Mouse (Mus musculus): ENCODE measurements around the gene Olfr319. TPM values are rescaled to one million over a fixed set of nuclear protein-coding genes. Genes with fewer than 3 reads are reported as not detected.
"Not testable (repeated sequence)": the region's sequence is repeated elsewhere in the genome, so short reads cannot be mapped to it uniquely, and the experiment has no call there.

The Olfr319 gene
- polyA plus RNA-seq (2014; fragmentation: Nextera tagmentation; extraction: Ambion mirVana) = 0.10 TPM in 1 of 2 replicates, not detected in the other

- H3K27ac ChIP-seq (ENCODE audit: low read depth, low read length) = no peak within 1 kb of the TSS
- DNase-seq (ENCODE audit: low spot score) (no peak), ATAC-seq (no peak)
- no peaks in the 10 kb centered on the region for H3K9me3 ChIP-seq (replicated peaks; ENCODE audit: control insufficient read depth, low read length)
- no peaks in the 10 kb centered on the region for H3K27me3 ChIP-seq (replicated peaks; ENCODE audit: control insufficient read depth, insufficient read depth, low read length)
- no peaks in the 10 kb centered on the region for H3K4me1 ChIP-seq (ENCODE audit: control insufficient read depth, insufficient read depth, low read length)
- H3K9ac ChIP-seq (ENCODE audit: low read length) = no peak within 1 kb of the TSS
- H3K4me2 ChIP-seq (ENCODE audit: low read length) = no peak within 1 kb of the TSS
- no peaks in the 10 kb centered on the region for H3K36me3 ChIP-seq (ENCODE audit: control insufficient read depth, insufficient read depth, low read length)
- 85% methylated on average over 3 of the region's 3 CpGs for WGBS
- H3K4me3 ChIP-seq (ENCODE audit: low read depth, low read length) = no peak within 1 kb of the TSS
These were observed at the start of gene Olfr319 for GRCm38 (mm10) chr11:58698862-58699261. Gene Olfr319, plus strand, starts transcription at chr11:58699162.

DNA sequence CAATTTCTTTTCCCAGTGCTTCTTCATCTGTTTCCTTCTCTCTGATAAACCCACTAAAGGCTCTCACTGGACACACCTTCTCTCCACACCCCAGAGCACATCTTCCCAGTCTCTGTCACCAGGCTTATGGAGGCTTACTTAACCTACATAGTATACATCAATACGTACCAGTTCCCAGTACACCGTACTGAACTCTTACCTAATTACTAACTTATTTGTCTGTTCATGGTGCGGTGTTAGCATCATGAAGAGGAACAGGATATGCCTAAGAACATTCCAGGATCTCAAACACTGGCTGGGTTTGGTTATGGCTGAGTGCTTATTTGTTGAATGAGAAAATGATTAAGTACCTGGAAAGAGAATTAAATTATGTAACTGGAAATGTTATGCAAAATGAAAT lies 43.8 kb upstream of the Olfr319 start:
- DNase-seq (ENCODE audit: low spot score) (no peak), ATAC-seq (no peak)
- Histone ChIP-seq H3K36me3 (ENCODE audit: control insufficient read depth, insufficient read depth, low read length) (no peaks in the 10 kb centered on the region), H3K4me1 (ENCODE audit: control insufficient read depth, insufficient read depth, low read length) (no peaks in the 10 kb centered on the region), H3K27me3 (replicated peaks; ENCODE audit: control insufficient read depth, insufficient read depth, low read length) (no peaks in the 10 kb centered on the region), H3K27ac (ENCODE audit: low read depth, low read length) (no peak overlapping the region), H3K4me2 (ENCODE audit: low read length) (no peak overlapping the region), H3K9me3 (replicated peaks; ENCODE audit: control insufficient read depth, low read length) (no peaks in the 10 kb centered on the region), H3K4me3 (ENCODE audit: low read depth, low read length) (no peak overlapping the region), H3K9ac (ENCODE audit: low read length) (no peak overlapping the region)
- WGBS = 89% methylated on average over 3 of the region's 3 CpGs

DNA sequence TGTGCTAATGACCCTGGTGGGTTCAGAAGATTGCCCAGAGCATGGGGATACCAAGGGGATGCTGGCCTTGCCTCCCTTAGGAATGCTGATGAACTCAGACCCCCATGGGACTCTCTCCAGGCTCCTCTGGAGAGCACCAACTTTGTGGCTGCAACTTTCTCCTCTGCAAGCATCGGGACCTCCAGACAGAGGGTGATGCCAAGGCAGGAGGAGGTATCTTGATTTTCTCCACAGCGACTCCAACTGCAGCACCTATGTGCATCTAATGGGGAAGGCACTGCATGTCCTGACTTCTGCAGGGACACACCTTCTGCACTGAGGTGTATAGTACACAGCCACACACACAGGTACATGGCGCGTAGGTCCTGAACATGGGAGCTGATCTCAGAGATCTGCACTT lies 40.4 kb upstream of the Olfr319 start, which contains the start of gene Olfr322:
Gene Olfr322, plus strand, starts transcription at position 187 of the 400 bp plus-strand sequence.
- Histone ChIP-seq H3K9me3 (replicated peaks; ENCODE audit: control insufficient read depth, low read length) (no peaks in the 10 kb centered on the region), H3K9ac (ENCODE audit: low read length) (no peak within 1 kb of the TSS), H3K4me2 (ENCODE audit: low read length) (no peak within 1 kb of the TSS), H3K27ac (ENCODE audit: low read depth, low read length) (no peak within 1 kb of the TSS), H3K36me3 (ENCODE audit: control insufficient read depth, insufficient read depth, low read length) (no peaks in the 10 kb centered on the region), H3K4me1 (ENCODE audit: control insufficient read depth, insufficient read depth, low read length) (no peaks in the 10 kb centered on the region), H3K27me3 (replicated peaks; ENCODE audit: control insufficient read depth, insufficient read depth, low read length) (no peaks in the 10 kb centered on the region), H3K4me3 (ENCODE audit: low read depth, low read length) (no peak within 1 kb of the TSS)
- WGBS = 90% methylated on average over 4 of the region's 4 CpGs
- no peak for DNase-seq (ENCODE audit: low spot score)
- no peak for ATAC-seq

DNA sequence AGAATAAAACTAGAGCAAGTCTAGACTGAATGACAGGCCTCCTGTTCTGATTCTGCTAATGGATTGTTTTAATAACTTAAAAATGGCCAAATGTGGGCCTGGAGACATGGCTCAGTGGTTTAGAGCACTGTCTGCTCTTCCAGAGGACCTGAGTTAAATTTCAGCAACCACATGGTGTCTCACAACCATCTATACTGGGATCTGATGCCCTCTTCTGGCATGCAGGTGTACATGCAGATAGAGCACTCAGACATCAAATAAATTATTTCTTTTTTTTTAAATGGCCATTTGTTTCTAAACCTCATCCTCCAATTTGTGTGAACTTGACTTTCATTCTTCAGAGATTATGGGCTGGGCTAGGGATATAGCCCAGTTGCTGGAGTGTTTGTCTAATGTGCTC lies 29.7 kb upstream of the Olfr319 start:
- Histone ChIP-seq H3K27me3 (replicated peaks; ENCODE audit: control insufficient read depth, insufficient read depth, low read length) (no peaks in the 10 kb centered on the region), H3K27ac (ENCODE audit: low read depth, low read length) (no peak overlapping the region), H3K36me3 (ENCODE audit: control insufficient read depth, insufficient read depth, low read length) (no peaks in the 10 kb centered on the region), H3K4me2 (ENCODE audit: low read length) (no peak overlapping the region), H3K9ac (ENCODE audit: low read length) (no peak overlapping the region), H3K4me3 (ENCODE audit: low read depth, low read length) (no peak overlapping the region), H3K4me1 (ENCODE audit: control insufficient read depth, insufficient read depth, low read length) (no peaks in the 10 kb centered on the region), H3K9me3 (replicated peaks; ENCODE audit: control insufficient read depth, low read length) (no peaks in the 10 kb centered on the region)
- DNase-seq (ENCODE audit: low spot score) (no peak), ATAC-seq (no peak)

- H3K27ac ChIP-seq (ENCODE audit: low read depth, low read length) = no peak overlapping the region
- WGBS = 55% methylated on average over 4 of the region's 4 CpGs
- ATAC-seq (no peak), DNase-seq (ENCODE audit: low spot score) (no peak)
- H3K36me3 ChIP-seq (ENCODE audit: control insufficient read depth, insufficient read depth, low read length) = no peaks in the 10 kb centered on the region
- no peaks in the 10 kb centered on the region for H3K4me1 ChIP-seq (ENCODE audit: control insufficient read depth, insufficient read depth, low read length)
- no peak overlapping the region for H3K4me2 ChIP-seq (ENCODE audit: low read length)
- H3K4me3 ChIP-seq (ENCODE audit: low read depth, low read length) = no peak overlapping the region
- no peaks in the 10 kb centered on the region for H3K9me3 ChIP-seq (replicated peaks; ENCODE audit: control insufficient read depth, low read length)
- H3K27me3 ChIP-seq (replicated peaks; ENCODE audit: control insufficient read depth, insufficient read depth, low read length) = no peaks in the 10 kb centered on the region
- no peak overlapping the region for H3K9ac ChIP-seq (ENCODE audit: low read length)
These were observed 27.1 kb upstream of the Olfr319 start for GRCm38 (mm10) chr11:58671825-58672224.

DNA sequence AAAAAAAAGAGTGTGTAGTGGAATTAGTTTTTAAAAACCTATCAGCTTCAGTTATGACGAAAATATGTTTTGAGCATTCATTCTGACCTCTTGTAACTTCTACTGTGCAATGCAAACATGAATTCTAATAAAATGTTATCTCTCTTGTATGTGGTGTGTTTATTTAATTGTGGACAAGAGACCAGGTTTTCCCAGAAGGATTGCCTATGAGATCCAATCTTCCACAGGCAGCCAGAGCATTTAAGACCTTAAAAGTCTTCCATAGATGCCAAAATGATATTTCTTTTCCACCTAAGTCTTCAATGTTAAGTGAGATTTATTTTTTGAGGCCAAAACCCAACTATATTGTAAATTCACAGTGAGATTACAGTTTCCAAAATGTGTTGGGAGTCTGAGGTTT lies 18.2 kb upstream of the Olfr319 start, which contains the start of gene Olfr320:
Gene Olfr320, plus strand, starts transcription at position 301 of the 400 bp plus-strand sequence.
- DNase-seq (ENCODE audit: low spot score) = no peak
- 82% methylated on average over 1 of the region's 1 CpGs for WGBS
- Histone ChIP-seq H3K9ac (ENCODE audit: low read length) (no peak within 1 kb of the TSS), H3K27me3 (replicated peaks; ENCODE audit: control insufficient read depth, insufficient read depth, low read length) (no peaks in the 10 kb centered on the region), H3K9me3 (replicated peaks; ENCODE audit: control insufficient read depth, low read length) (no peaks in the 10 kb centered on the region), H3K27ac (ENCODE audit: low read depth, low read length) (no peak within 1 kb of the TSS), H3K4me2 (ENCODE audit: low read length) (no peak within 1 kb of the TSS), H3K4me1 (ENCODE audit: control insufficient read depth, insufficient read depth, low read length) (no peaks in the 10 kb centered on the region), H3K36me3 (ENCODE audit: control insufficient read depth, insufficient read depth, low read length) (no peaks in the 10 kb centered on the region), H3K4me3 (ENCODE audit: low read depth, low read length) (no peak within 1 kb of the TSS)
- no peak for ATAC-seq

DNA sequence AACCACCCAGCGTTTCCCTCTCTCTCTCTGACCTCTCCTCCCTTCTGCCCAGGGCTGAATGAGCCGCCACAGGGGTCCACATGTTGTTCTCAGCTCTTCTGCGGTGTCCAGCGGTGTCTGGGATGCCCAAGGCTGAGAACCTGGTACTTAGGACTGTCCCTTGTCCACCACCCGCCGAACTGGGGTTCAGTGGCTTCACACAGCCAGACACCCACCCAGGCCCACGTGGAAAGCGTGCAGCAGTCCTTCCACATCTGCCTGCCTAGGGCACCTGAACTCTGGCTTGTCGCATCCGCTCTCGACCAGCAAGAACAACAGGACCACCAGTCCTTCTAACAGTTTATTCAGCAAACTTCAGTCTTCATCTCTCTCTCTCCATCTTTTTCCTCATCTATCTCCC lies 10.1 kb downstream of the Olfr319 start:
- H3K4me2 ChIP-seq (ENCODE audit: low read length) = no peak overlapping the region

DNA sequence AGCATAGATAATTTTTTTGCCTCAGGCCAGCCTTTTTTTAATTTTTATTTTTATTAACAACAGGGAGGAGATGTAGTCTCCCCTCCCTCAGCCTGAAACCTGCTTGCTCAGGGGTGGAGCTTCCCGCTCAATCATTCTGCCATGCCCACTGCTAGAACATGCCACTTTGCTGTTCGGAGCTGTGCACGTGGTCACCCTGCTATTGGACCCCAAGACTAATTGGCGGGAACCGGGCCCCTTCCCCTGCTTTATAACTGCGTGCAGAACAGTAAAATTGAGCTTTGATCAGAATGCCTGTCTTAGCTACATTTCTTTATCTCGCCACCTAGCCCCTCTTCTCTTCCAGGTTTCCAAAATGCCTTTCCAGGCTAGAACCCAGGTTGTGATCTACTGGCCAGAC lies 18.8 kb downstream of the Olfr319 start:
- not testable (repeated sequence) for H3K9me3 ChIP-seq (replicated peaks; ENCODE audit: control insufficient read depth, low read length); ATAC-seq; H3K4me1 ChIP-seq (ENCODE audit: control insufficient read depth, insufficient read depth, low read length); H3K36me3 ChIP-seq (ENCODE audit: control insufficient read depth, insufficient read depth, low read length); H3K27me3 ChIP-seq (replicated peaks; ENCODE audit: control insufficient read depth, insufficient read depth, low read length); H3K27ac ChIP-seq (ENCODE audit: low read depth, low read length); H3K9ac ChIP-seq (ENCODE audit: low read length); H3K4me2 ChIP-seq (ENCODE audit: low read length); DNase-seq (ENCODE audit: low spot score); H3K4me3 ChIP-seq (ENCODE audit: low read depth, low read length)
- WGBS = 93% methylated on average over 6 of the region's 7 CpGs

More for the DNA sequence above, 10.1 kb downstream of the Olfr319 start:
- no peaks in the 10 kb centered on the region for H3K27me3 ChIP-seq (replicated peaks; ENCODE audit: control insufficient read depth, insufficient read depth, low read length)
- H3K4me1 ChIP-seq (ENCODE audit: control insufficient read depth, insufficient read depth, low read length) = no peaks in the 10 kb centered on the region
- no peak overlapping the region for H3K27ac ChIP-seq (ENCODE audit: low read depth, low read length)
- H3K9ac ChIP-seq (ENCODE audit: low read length) = no peak overlapping the region
- H3K9me3 ChIP-seq (replicated peaks; ENCODE audit: control insufficient read depth, low read length) = no peaks in the 10 kb centered on the region
- 85% methylated on average over 11 of the region's 11 CpGs for WGBS
- DNase-seq (ENCODE audit: low spot score) = no peak
- H3K36me3 ChIP-seq (ENCODE audit: control insufficient read depth, insufficient read depth, low read length) = no peaks in the 10 kb centered on the region
- H3K4me3 ChIP-seq (ENCODE audit: low read depth, low read length) = no peak overlapping the region
- ATAC-seq = no peak

DNA sequence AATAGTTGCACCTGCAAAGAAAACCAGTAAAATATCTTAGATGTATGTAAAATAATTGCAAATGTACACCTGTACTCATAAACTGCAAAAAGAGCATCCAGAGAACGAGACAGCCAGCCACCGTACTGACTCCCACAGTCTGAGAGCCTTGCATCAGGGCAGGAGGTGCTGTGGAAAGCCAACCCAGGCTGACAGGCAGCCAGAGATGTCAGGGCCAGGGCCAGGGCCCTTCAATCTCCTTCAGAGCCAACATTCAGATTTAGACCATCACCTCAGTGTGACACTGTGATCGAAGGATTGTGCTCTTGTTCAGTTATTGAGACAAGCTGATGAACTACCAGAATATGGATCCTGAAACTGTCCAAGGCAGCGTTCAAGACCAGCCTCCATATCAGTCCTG lies 20.7 kb downstream of the Olfr319 start:
- Histone ChIP-seq H3K27me3 (replicated peaks; ENCODE audit: control insufficient read depth, insufficient read depth, low read length) (no peaks in the 10 kb centered on the region), H3K4me3 (ENCODE audit: low read depth, low read length) (no peak overlapping the region), H3K9ac (ENCODE audit: low read length) (no peak overlapping the region), H3K36me3 (ENCODE audit: control insufficient read depth, insufficient read depth, low read length) (no peaks in the 10 kb centered on the region), H3K9me3 (replicated peaks; ENCODE audit: control insufficient read depth, low read length) (no peaks in the 10 kb centered on the region), H3K4me1 (ENCODE audit: control insufficient read depth, insufficient read depth, low read length) (no peaks in the 10 kb centered on the region), H3K4me2 (ENCODE audit: low read length) (no peak overlapping the region), H3K27ac (ENCODE audit: low read depth, low read length) (no peak overlapping the region)
- 91% methylated on average over 4 of the region's 4 CpGs for WGBS
- ATAC-seq (no peak), DNase-seq (ENCODE audit: low spot score) (no peak)

All from forebrain, embryonic 14.5 days (tissue).